Mouse (Mus musculus) myocyte (in vitro differentiated cells): ENCODE measurements at regions not wholly inside any gene's neighbourhood (a gene's known extent, or its start where the extent isn't known, plus 50 kb on each side); places are given as distances from the start of the nearest gene placed in this dataset.

Experiments
- CEBPB ChIP-seq: IDR thresholded peaks from 2 replicates; pipeline ENCODE4 v1.6.1; 2011; ENCODE audit warnings: mild to moderate bottlenecking, moderate library complexity; ENCODE audit not compliant: poor library complexity, insufficient read depth, severe bottlenecking
- E2F4 ChIP-seq: IDR thresholded peaks from one replicate; pipeline ENCODE4 v1.6.1; 2011; ENCODE audit warnings: mild to moderate bottlenecking, control low read depth, moderate library complexity; ENCODE audit not compliant: insufficient read depth
- MAX ChIP-seq: IDR thresholded peaks from one replicate; pipeline ENCODE4 v1.6.1; 2011; ENCODE audit warnings: low read depth, mild to moderate bottlenecking, control low read depth
- POLR2A ChIP-seq: IDR thresholded peaks from one replicate; pipeline ENCODE4 v1.6.1; 2011; ENCODE audit warnings: low read depth, mild to moderate bottlenecking, control low read depth, moderate library complexity; ENCODE audit not compliant: insufficient read length
- SRF ChIP-seq: IDR thresholded peaks from one replicate; pipeline ENCODE4 v1.6.1; 2011; ENCODE audit warnings: low read depth; ENCODE audit not compliant: control insufficient read depth, insufficient read length
- TCF3 ChIP-seq: IDR thresholded peaks from one replicate; pipeline ENCODE4 v1.6.1; 2011; ENCODE audit warnings: low read depth, control low read depth; ENCODE audit not compliant: insufficient read length
- USF1 ChIP-seq: IDR thresholded peaks from one replicate; pipeline ENCODE4 v1.6.1; 2011; ENCODE audit warnings: low read depth, mild to moderate bottlenecking, control low read depth, moderate library complexity

- TF ChIP-seq USF1: no peak
- TF ChIP-seq POLR2A: no peak
- no peak for TF ChIP-seq MAX
- TF ChIP-seq TCF3: no peak
- no peak for TF ChIP-seq CEBPB
- TF ChIP-seq SRF: no peak
- no peak for TF ChIP-seq E2F4
Observed at GRCm38 (mm10) chr9:79516384-79516783, 202.2 kb downstream of the Col12a1 start.
